25 mouse cellular contexts compared by ENCODE assay signal in the genomic region with DNA sequence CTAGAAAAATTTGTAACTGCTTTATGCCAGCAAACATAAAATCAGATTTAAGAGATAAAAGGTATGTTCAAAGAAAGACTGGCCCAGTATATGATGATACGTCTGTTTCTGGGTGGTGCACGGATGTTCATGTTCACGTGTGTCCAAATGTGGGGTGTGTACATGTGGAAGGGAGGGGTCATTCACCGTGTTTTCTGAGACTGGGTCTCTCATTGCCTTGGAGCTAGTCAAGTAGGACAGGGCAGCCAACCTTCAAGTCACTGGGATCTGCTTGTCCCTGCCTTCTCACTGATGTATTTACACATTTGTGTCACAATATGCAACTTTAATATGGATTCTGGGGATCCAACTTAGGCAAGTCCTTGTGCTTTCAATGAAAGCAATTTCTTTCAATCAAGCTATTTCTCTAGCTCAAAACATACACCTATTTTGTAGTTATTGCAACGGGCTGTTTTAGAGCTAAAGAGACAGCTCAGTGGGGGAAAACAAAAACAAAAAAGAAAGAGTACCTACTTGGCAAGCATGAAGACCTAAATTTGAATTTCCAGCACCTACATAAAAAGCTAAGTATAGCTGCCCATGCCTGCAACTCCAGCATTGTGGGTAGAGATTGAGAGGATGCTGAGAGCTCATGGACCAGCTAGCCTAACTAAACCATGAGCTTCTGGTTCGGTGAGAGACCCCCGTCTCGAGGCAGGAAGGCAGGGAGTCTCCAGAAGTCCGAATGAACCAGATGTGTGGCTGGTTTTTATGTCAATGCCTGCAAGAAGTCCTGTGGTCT.
"Had no signal": no experiment of that assay in that cellular context is flagged by ENCODE, and none has a peak within 500 bp of the region (broad histone marks: within the 10 kb centered on the region; RNA-seq: fewer than 3 reads in every experiment).

No protein-coding gene starts in this region.

- H3K27ac ChIP-seq: gastrocnemius, adult 2 months; heart, adult 2 months; hindbrain, embryonic 10.5 days; hindbrain, embryonic 12.5 days; hindbrain, embryonic 14.5 days; intestine, embryonic 15.5 days; kidney, postnatal 0 days; limb, embryonic 13.5 days; limb, embryonic 15.5 days; liver, embryonic 12.5 days; liver, embryonic 14.5 days had no signal

- DNase-seq: gastrocnemius, adult 2 months; gastrocnemius, postnatal 10 days; gastrocnemius, postnatal 25 days; heart, adult 2 months; heart, postnatal 10 days; heart, postnatal 4 days; kidney, adult 18-20 months; kidney, adult 8-10 months; kidney, postnatal 14 days; kidney, postnatal 36 days; layer of hippocampus, adult 9-11 months; layer of hippocampus, postnatal 36 days; left cerebral cortex, postnatal 4 days had no signal

- H3K4me3 ChIP-seq: gastrocnemius, adult 2 months; heart, adult 2 months; hindbrain, embryonic 10.5 days; hindbrain, embryonic 12.5 days; intestine, embryonic 15.5 days; limb, embryonic 13.5 days; limb, embryonic 15.5 days; liver, embryonic 12.5 days had no signal

- ATAC-seq: hindbrain, embryonic 16.5 days; inflammation-experienced regulatory T-cells, adult 6 months; intestine, embryonic 15.5 days; intestine, postnatal 0 days; liver, embryonic 12.5 days had no signal
